Mouse (Mus musculus) brain, embryonic 14.5 days (tissue): ENCODE measurements at regions not wholly inside any gene's neighbourhood (a gene's known extent, or its start where the extent isn't known, plus 50 kb on each side); places are given as distances from the start of the nearest gene placed in this dataset.

Source experiments
- CTCF ChIP-seq: fragments of 200-500 bp; IDR thresholded peaks from 2 replicates; pipeline ENCODE4 v1.5.1; 2012; ENCODE audit warnings: inconsistent platforms, mild to moderate bottlenecking, moderate library complexity, borderline replicate concordance; ENCODE audit not compliant: insufficient read depth, insufficient read length; ENCODE audit errors: extremely low read depth
- POLR2A ChIP-seq: fragments of 200-500 bp; IDR thresholded peaks from 2 replicates; pipeline ENCODE4 v1.6.1; 2012; ENCODE audit warnings: mild to moderate bottlenecking, inconsistent platforms, borderline replicate concordance; ENCODE audit not compliant: poor library complexity, insufficient read depth, insufficient read length, severe bottlenecking; ENCODE audit errors: extremely low read depth

DNA sequence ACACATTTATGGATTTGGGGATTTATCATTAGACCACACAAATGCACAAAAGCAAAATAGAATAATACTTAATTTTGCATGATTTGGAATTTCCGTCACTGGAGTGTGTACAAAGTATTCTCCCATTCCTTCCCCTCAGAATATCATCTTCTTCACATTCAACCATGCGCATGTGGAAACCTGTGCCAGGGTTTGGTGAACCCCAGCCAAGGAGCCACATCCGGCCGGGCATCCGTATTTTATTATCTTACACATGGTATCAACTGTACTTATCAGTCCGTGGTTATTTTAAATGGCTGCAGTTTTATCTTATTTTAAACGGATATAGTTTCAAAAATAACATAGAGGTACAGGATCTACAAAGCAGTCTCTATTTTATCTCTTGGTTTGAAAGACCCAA lies 641.4 kb downstream of the Dok5 start:
- no peak for TF ChIP-seq POLR2A
- TF ChIP-seq CTCF = no peak
